9 mouse cellular contexts compared by ENCODE assay signal in the genomic region with DNA sequence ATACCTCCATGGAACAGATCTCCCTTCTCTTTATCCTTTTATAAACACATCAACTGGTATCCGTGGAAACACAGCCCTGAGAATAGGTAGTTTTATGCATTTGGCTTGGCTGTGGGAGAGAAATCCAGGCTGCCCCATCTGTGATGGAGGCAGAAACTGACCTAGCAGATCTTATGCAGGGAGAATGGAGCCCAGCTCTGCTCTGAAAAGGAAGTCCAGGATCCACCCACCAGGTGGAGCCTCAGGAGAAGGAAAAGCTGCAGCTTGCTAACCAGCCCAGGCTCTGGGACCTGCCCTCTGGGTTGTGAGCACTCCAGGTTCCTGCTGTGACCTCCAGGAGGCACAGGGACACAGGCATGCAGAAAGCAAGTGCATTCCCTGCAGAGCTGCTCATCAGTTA. TPM values are rescaled to one million over a fixed set of nuclear protein-coding genes. Genes with fewer than 3 reads are reported as not detected.
DNase-seq lines count a peak whose midpoint lies in the region; ATAC-seq and TF ChIP-seq lines count a peak whose summit lies in the region.
"Had no signal": no experiment of that assay in that cellular context is flagged by ENCODE, and none has a peak within 500 bp of the region (broad histone marks: within the 10 kb centered on the region; RNA-seq: fewer than 3 reads in every experiment).

No protein-coding gene starts in this region.

- H3K9ac ChIP-seq in midbrain, embryonic 13.5 days (replicated peaks), result no peak overlapping the region
- no peak overlapping the region for H3K9ac ChIP-seq in intestine, postnatal 0 days (ENCODE audit: low read depth, low read length)
- H3K9ac ChIP-seq: embryonic facial prominence, embryonic 15.5 days had no signal

- no peaks in the 10 kb centered on the region for H3K9me3 ChIP-seq in midbrain, embryonic 10.5 days (replicated peaks)
- H3K9me3 ChIP-seq in midbrain, embryonic 13.5 days, result no peaks in the 10 kb centered on the region
- no peaks in the 10 kb centered on the region for H3K9me3 ChIP-seq in intestine, postnatal 0 days (ENCODE audit: control insufficient read depth)
- H3K9me3 ChIP-seq: embryonic facial prominence, embryonic 15.5 days had no signal

- no peaks in the 10 kb centered on the region for H3K36me3 ChIP-seq in midbrain, embryonic 10.5 days
- no peaks in the 10 kb centered on the region for H3K36me3 ChIP-seq in midbrain, embryonic 13.5 days
- H3K36me3 ChIP-seq in intestine, postnatal 0 days (ENCODE audit: control insufficient read depth, insufficient read depth), result no peaks in the 10 kb centered on the region
- H3K36me3 ChIP-seq: embryonic facial prominence, embryonic 15.5 days had no signal

- DNase-seq in adrenal gland, postnatal 36 days, result peak; percentile 10 to 20
- no peak for DNase-seq in adrenal gland, adult 8-10 months
- DNase-seq in midbrain, embryonic 10.5 days (ENCODE audit: low spot score), result peak; percentile 32
- DNase-seq in left cerebral cortex, postnatal 36 days (ENCODE audit: low spot score in 2 of 2), result peak; percentile 62 to 77
- DNase-seq in right cerebral cortex, adult 18-20 months, result peak; percentile 70
- no peak for DNase-seq in ovary, adult 18-20 months (ENCODE audit: low spot score)

- no peak overlapping the region for H3K27ac ChIP-seq in midbrain, embryonic 10.5 days (replicated peaks)
- H3K27ac ChIP-seq in midbrain, embryonic 13.5 days, result no peak overlapping the region
- no peak overlapping the region for H3K27ac ChIP-seq in intestine, postnatal 0 days (ENCODE audit: low read depth, low read length)
- H3K27ac ChIP-seq: embryonic facial prominence, embryonic 15.5 days had no signal

- H3K4me3 ChIP-seq in midbrain, embryonic 10.5 days, result no peak overlapping the region
- no peak overlapping the region for H3K4me3 ChIP-seq in midbrain, embryonic 13.5 days (replicated peaks)
- no peak overlapping the region for H3K4me3 ChIP-seq in intestine, postnatal 0 days (ENCODE audit: low read depth, low read length)
- H3K4me3 ChIP-seq: embryonic facial prominence, embryonic 15.5 days had no signal

- TF ChIP-seq CTCF in intestine, postnatal 0 days (IDR thresholded peaks at IDR 0.05; ENCODE audit: low read depth), result peak; percentile 81

- H3K4me1 ChIP-seq in midbrain, embryonic 10.5 days, result peaks cover 15% of the 10 kb centered on the region
- no peaks in the 10 kb centered on the region for H3K4me1 ChIP-seq in midbrain, embryonic 13.5 days (replicated peaks)
- no peaks in the 10 kb centered on the region for H3K4me1 ChIP-seq in intestine, postnatal 0 days (replicated peaks; ENCODE audit: control insufficient read depth, insufficient read depth, low read length)

- intact Hi-C loops in left cerebral cortex, postnatal 36 days (cut with DNase I), result loop anchor here (2.0 kb wide), 1 partner anchor 33 kb away; the partner anchor contains the start of gene Vars2

- no peak for ATAC-seq in midbrain, embryonic 13.5 days
- ATAC-seq in intestine, postnatal 0 days, result peak; percentile 67

- 20% methylated on average over 1 of the region's 1 CpGs for WGBS in midbrain, embryonic 10.5 days
- 32% methylated on average over 1 of the region's 1 CpGs for WGBS in midbrain, embryonic 13.5 days
- WGBS in intestine, postnatal 0 days, result 12% methylated on average over 1 of the region's 1 CpGs

- no peak overlapping the region for H3K4me2 ChIP-seq in midbrain, embryonic 13.5 days (replicated peaks)
- H3K4me2 ChIP-seq in intestine, postnatal 0 days (replicated peaks; ENCODE audit: low read depth), result no peak overlapping the region
- H3K4me2 ChIP-seq: embryonic facial prominence, embryonic 15.5 days had no signal

- H3K27me3 ChIP-seq in midbrain, embryonic 10.5 days (ENCODE audit: low read depth, poor library complexity, severe bottlenecking), result peaks cover 10% of the 10 kb centered on the region
- peaks cover 10% of the 10 kb centered on the region for H3K27me3 ChIP-seq in midbrain, embryonic 13.5 days
- no peaks in the 10 kb centered on the region for H3K27me3 ChIP-seq in intestine, postnatal 0 days (replicated peaks; ENCODE audit: control insufficient read depth, insufficient read depth, low read length)
- H3K27me3 ChIP-seq: embryonic facial prominence, embryonic 15.5 days had no signal

RNA-seq across cellular contexts. Expression of gene Gm9573, which starts 7.6 kb away (rescaled TPM):
- total RNA-seq in adrenal gland, postnatal 36 days (2021), result not detected
- not detected for total RNA-seq in adrenal gland, adult 8-10 months (2022)
- polyA plus RNA-seq in midbrain, embryonic 10.5 days (2016; fragmentation: Nextera tagmentation; extraction: Ambion mirVana), result not detected in 2 replicates
- polyA plus RNA-seq in midbrain, embryonic 13.5 days (2015; fragmentation: Nextera tagmentation; extraction: Ambion mirVana), result not detected in 2 replicates
- polyA plus RNA-seq in intestine, postnatal 0 days (2015; fragmentation: Nextera tagmentation; extraction: Ambion mirVana), result not detected in 2 replicates
- not detected for total RNA-seq in left cerebral cortex, postnatal 36 days (2021)

RNA-seq across cellular contexts. Expression of gene Mucl3, which starts 9.5 kb away (rescaled TPM):
- not detected for total RNA-seq in adrenal gland, postnatal 36 days (2021)
- total RNA-seq in adrenal gland, adult 8-10 months (2022), result not detected
- polyA plus RNA-seq in midbrain, embryonic 10.5 days (2016; fragmentation: Nextera tagmentation; extraction: Ambion mirVana), result 0.17 and 0.22 TPM in 2 replicates
- polyA plus RNA-seq in midbrain, embryonic 13.5 days (2015; fragmentation: Nextera tagmentation; extraction: Ambion mirVana), result not detected in 2 replicates
- polyA plus RNA-seq in intestine, postnatal 0 days (2015; fragmentation: Nextera tagmentation; extraction: Ambion mirVana), result 2.8 and 16.7 TPM in 2 replicates
- total RNA-seq in left cerebral cortex, postnatal 36 days (2021), result not detected

RNA-seq across cellular contexts. Expression of gene Sfta2, which starts 32.6 kb away (rescaled TPM):
- not detected for total RNA-seq in adrenal gland, postnatal 36 days (2021)
- total RNA-seq in adrenal gland, adult 8-10 months (2022), result not detected
- not detected in 2 replicates for polyA plus RNA-seq in midbrain, embryonic 10.5 days (2016; fragmentation: Nextera tagmentation; extraction: Ambion mirVana)
- polyA plus RNA-seq in midbrain, embryonic 13.5 days (2015; fragmentation: Nextera tagmentation; extraction: Ambion mirVana), result not detected in 2 replicates
- 0.99 and 1.0 TPM in 2 replicates for polyA plus RNA-seq in intestine, postnatal 0 days (2015; fragmentation: Nextera tagmentation; extraction: Ambion mirVana)
- not detected for total RNA-seq in left cerebral cortex, postnatal 36 days (2021)

RNA-seq across cellular contexts. Expression of gene Vars2, which starts 33.4 kb away (rescaled TPM):
- 10 to 100 TPM; 30.8 to 40.0 TPM for total RNA-seq in adrenal gland, postnatal 36 days (2021)
- 10 to 100 TPM; 30.9 to 60.3 (median 45.3) TPM for total RNA-seq in adrenal gland, adult 8-10 months (2022)
- polyA plus RNA-seq in midbrain, embryonic 10.5 days (2016; fragmentation: Nextera tagmentation; extraction: Ambion mirVana), result 19.3 and 20.6 TPM in 2 replicates
- polyA plus RNA-seq in midbrain, embryonic 13.5 days (2015; fragmentation: Nextera tagmentation; extraction: Ambion mirVana), result 13.0 and 15.1 TPM in 2 replicates
- polyA plus RNA-seq in intestine, postnatal 0 days (2015; fragmentation: Nextera tagmentation; extraction: Ambion mirVana), result 6.0 and 6.3 TPM in 2 replicates
- 10 to 100 TPM; 30.1 to 40.0 TPM for total RNA-seq in left cerebral cortex, postnatal 36 days (2021)

RNA-seq across cellular contexts. Expression of gene Gtf2h4, which starts 39.5 kb away (rescaled TPM):
- 10 to 100 TPM; 20.2 to 23.3 TPM for total RNA-seq in adrenal gland, postnatal 36 days (2021)
- total RNA-seq in adrenal gland, adult 8-10 months (2022), result 10 to 100 TPM; 23.5 to 30.6 (median 24.6) TPM
- 50.1 and 52.3 TPM in 2 replicates for polyA plus RNA-seq in midbrain, embryonic 10.5 days (2016; fragmentation: Nextera tagmentation; extraction: Ambion mirVana)
- 31.5 and 32.0 TPM in 2 replicates for polyA plus RNA-seq in midbrain, embryonic 13.5 days (2015; fragmentation: Nextera tagmentation; extraction: Ambion mirVana)
- 16.9 and 18.1 TPM in 2 replicates for polyA plus RNA-seq in intestine, postnatal 0 days (2015; fragmentation: Nextera tagmentation; extraction: Ambion mirVana)
- 10 to 100 TPM; 26.8 to 29.9 TPM for total RNA-seq in left cerebral cortex, postnatal 36 days (2021)

Comparison
In these comparisons a context has a peak if more than half of its experiments do, and no peak if none do; other contexts are left out.
1. DNase-seq: peak in adrenal gland, postnatal 36 days (2 of 2), midbrain, embryonic 10.5 days (single experiment), left cerebral cortex, postnatal 36 days (2 of 2) and right cerebral cortex, adult 18-20 months (single experiment); none in adrenal gland, adult 8-10 months (single experiment) and ovary, adult 18-20 months (single experiment).